Mouse (Mus musculus): ENCODE results near the gene E130114P18Rik.
A peak's percentile ranks its signal among the peaks of the same experiment; 100 is the strongest.

The E130114P18Rik gene

GRCm38 (mm10) chr4:97776388-97777080 is 1.3 kb downstream of the E130114P18Rik start:
- DNase-seq (ENCODE audit: low read depth, low spot score): peak; percentile 42

- DNase-seq (ENCODE audit: low read depth, low spot score): no peak
These were observed 2.2 kb downstream of the E130114P18Rik start for GRCm38 (mm10) chr4:97775494-97776265.

DNA sequence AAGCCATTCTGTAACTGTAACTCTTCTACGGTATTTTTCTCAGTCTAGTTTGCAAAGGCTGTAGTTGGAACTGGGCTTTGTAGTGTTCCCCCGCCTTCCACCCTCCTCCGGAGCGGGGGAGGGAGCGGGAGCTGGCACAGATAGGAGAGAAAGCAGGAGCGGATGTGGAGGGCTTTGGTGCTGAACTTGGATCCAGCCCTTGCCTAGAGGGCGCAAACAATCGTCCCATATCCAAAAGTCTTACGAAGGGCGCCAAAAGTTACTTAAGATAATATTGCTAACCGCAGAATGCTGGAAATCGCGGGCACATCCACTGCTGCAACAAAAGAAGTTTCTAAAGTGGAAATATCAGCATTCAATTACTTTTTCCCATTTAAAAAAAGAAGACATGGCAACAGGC is 2.8 kb downstream of the E130114P18Rik start:
- DNase-seq (ENCODE audit: low read depth, low spot score): peak; percentile 51

DNA sequence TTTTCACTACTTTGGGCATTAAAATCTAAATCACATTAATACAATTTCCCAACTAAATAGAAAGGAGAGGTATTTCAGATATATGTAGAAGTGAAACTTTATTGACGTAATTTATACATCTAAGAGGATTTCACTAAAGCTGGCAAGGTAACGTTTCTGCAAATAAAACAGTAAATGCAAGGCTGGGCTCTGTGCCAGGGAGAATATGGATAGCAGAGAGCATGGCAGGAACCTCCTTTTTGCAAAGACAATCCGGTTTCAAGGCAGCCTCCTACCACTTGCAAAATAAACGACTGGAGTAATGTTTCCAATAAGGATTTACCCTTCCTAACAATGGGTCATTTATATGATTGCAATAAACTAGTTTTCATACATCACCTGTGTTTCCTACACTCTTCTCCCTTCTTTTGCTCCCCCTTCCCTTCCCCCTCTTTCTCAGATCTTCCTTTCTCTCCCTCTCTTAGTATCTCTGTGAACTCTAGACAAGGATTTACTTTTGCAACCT is 3.4 kb downstream of the E130114P18Rik start:
- DNase-seq (ENCODE audit: low read depth, low spot score): no peak

- no peak for DNase-seq (ENCODE audit: low read depth, low spot score)
These were observed 4.1 kb downstream of the E130114P18Rik start for GRCm38 (mm10) chr4:97773791-97774190.

- peak; percentile 96 for DNase-seq (ENCODE audit: low read depth, low spot score)
These were observed 4.7 kb downstream of the E130114P18Rik start for GRCm38 (mm10) chr4:97773110-97773593.

GRCm38 (mm10) chr4:97772641-97773040 is 5.2 kb downstream of the E130114P18Rik start, which contains the start of gene Nfia:
Nfia (plus strand) TSS chr4:97772734.
- DNase-seq (ENCODE audit: low read depth, low spot score): no peak

- peak; percentile 96 for DNase-seq (ENCODE audit: low read depth, low spot score)
These were observed 5.8 kb downstream of the E130114P18Rik start for GRCm38 (mm10) chr4:97772084-97772484.

GRCm38 (mm10) chr4:97771426-97771825 is 6.5 kb downstream of the E130114P18Rik start:
- no peak for DNase-seq (ENCODE audit: low read depth, low spot score)

- no peak for DNase-seq (ENCODE audit: low read depth, low spot score)
These were observed 8.0 kb downstream of the E130114P18Rik start for GRCm38 (mm10) chr4:97769861-97770260.

DNA sequence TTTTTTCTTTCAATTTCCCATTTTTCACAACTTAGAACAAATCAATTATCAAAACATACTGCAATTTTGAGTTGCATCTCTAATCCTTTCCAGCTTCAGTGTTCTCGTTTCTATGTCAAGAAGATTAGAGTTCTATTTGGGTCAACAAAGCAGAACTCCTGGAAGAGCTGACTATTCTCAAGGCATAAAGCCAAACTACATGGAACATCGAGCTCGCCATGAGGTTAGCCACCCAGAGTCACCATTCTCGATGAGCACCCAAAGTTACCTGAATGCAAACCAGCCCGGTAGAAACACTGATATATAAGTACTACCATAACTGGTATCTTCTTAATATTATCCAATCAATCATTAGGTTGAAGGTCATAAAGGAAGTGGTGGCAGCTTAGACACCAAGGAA is 10.4 kb downstream of the E130114P18Rik start:
- DNase-seq (ENCODE audit: low read depth, low spot score): no peak

- DNase-seq (ENCODE audit: low read depth, low spot score): no peak
These were observed 10.9 kb downstream of the E130114P18Rik start for GRCm38 (mm10) chr4:97767025-97767424.

GRCm38 (mm10) chr4:97766100-97766499 is 11.8 kb downstream of the E130114P18Rik start:
- no peak for DNase-seq (ENCODE audit: low read depth, low spot score)

DNA sequence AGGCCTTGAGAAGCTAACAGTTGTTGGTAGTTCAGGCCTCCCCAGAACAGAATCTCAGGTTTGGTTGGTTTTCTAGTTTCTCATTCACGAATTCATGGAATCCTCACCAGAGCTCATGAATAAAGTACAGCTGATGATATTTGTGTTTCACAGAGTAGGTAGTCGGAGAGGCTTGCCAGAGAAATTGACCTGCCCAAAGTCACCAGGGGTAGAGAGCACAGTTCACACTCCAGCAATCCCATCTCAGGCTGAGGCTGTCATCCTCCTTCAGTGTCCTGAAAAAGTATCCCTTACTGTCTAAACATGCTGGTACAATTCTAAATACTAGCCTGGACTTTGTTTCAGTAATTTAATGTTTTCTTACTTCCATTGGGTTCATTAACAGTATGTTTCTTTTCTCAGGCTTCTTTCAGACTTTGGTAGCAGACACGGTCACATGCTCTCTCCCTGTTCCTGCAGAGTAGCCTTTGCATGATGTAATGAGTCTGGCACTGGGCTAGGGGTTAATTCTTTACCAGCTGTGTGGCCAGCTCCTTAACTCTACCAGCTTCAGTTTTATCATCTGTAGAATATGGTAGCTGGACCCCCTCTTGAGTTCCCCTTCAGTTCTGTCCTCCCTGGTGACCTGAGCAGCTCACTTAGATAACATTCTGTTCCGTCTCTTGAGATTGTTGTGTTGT is 12.4 kb downstream of the E130114P18Rik start:
- DNase-seq (ENCODE audit: low read depth, low spot score): no peak

GRCm38 (mm10) chr4:97764616-97765015 is 13.3 kb downstream of the E130114P18Rik start:
- no peak for DNase-seq (ENCODE audit: low read depth, low spot score)

DNA sequence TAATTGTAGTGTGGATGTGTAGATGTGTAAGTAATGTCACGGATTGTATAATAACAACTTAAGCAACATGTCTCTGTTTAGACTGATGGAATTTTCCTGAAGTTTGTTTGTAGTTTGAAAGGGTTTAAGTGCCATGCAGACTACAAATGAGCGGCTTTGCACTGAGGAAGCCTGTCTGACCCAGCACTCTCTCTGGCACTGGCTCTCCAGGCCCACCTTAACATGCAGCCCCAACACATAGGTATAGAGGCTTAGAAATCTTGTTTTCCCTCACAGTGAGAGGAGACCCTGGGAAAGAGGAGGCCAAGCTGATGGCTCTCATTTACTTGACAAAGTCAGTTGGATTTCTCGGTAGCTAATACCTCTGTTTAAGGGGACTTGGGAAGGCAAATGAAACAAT is 19.2 kb downstream of the E130114P18Rik start:
- no peak for DNase-seq (ENCODE audit: low read depth, low spot score)

- peak; percentile 18 for DNase-seq (ENCODE audit: low read depth, low spot score)
These were observed 19.9 kb downstream of the E130114P18Rik start for GRCm38 (mm10) chr4:97757978-97758461.

GRCm38 (mm10) chr4:97757207-97757977 is 20.5 kb downstream of the E130114P18Rik start:
- peak; percentile 53 for DNase-seq (ENCODE audit: low read depth, low spot score)

DNA sequence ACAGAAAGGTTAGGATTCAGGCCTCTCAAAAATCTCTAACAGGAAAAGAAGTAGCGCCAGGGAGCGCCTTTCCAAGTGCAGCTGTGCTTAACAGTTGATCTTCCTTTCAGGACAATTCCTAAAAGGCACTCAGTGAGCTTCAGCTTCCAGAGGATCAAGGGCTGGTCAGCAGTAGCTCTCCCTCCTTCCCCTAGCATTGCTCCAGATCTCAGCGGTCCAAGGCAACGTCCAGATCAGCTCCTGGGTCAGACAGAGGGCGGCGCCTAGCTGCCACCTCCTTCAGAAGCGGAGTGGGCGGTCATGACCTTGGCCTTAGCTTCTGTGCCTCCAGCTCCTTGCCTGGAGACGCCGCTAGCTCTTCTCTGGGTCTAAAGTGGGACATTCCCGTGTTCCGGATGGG is 23.6 kb downstream of the E130114P18Rik start:
- peak; percentile 46 for DNase-seq (ENCODE audit: low read depth, low spot score)

DNA sequence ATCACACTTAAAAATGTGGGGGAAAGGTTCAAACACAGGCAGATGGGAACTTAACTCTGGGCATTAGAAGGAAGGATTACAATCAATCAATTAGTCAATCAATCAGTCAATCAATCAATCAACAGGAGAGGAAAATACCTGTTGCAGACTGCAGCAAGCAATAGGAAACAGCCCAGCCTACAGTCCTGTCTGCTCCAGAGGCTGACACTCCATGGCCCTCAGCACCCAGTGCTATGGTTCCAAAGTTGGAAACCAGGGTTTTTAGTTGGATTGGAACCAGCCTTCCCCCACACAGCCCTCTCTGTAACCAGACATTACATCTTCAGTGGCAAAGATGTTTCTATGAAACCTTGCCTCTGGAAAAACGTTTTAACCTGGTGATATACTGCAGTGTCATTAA is 24.4 kb downstream of the E130114P18Rik start:
- DNase-seq (ENCODE audit: low read depth, low spot score): no peak

All from ZHBTc4 (cell line).